Mouse (Mus musculus) liver, embryonic 11.5 days (tissue): ENCODE measurements around the gene Cd99l2. TPM values are rescaled to one million over a fixed set of nuclear protein-coding genes. Genes with fewer than 3 reads are reported as not detected.
"Not testable (repeated sequence)": the region's sequence is repeated elsewhere in the genome, so short reads cannot be mapped to it uniquely, and the experiment has no call there.

Experiments used
- ATAC-seq: fragments of 200-750 bp; cut with Nextera tagmentation; replicated peaks from 2 replicates; pipeline ENCODE4 v1.8.0; 2017; ENCODE audit warnings: moderate number of reproducible peaks, mild to moderate bottlenecking, moderate TSS enrichment, moderate library complexity; ENCODE audit not compliant: low FRiP score
- DNase-seq: peaks from one replicate; pipeline ENCODE4 v3.0.0-alpha.2; 2017; ENCODE audit warnings: low spot score
- H3K27ac ChIP-seq: fragments of 300-500 bp; sonication (generic); 2 replicates; pipeline ENCODE4 v1.5.1; 2014; ENCODE audit warnings: mild to moderate bottlenecking, low read depth, low read length, control low read depth
- H3K27me3 ChIP-seq: fragments of 300-500 bp; sonication (generic); replicated peaks from 2 replicates; pipeline ENCODE4 v1.6.1; 2014; ENCODE audit warnings: low read length, mixed read lengths; ENCODE audit not compliant: control insufficient read depth, insufficient read depth
- H3K36me3 ChIP-seq: fragments of 300-500 bp; sonication (generic); 2 replicates; pipeline ENCODE4 v1.6.1; 2014; ENCODE audit warnings: mild to moderate bottlenecking, low read length, moderate library complexity, mixed read lengths; ENCODE audit not compliant: control insufficient read depth, insufficient read depth
- H3K4me1 ChIP-seq: fragments of 300-500 bp; sonication (generic); replicated peaks from 2 replicates; pipeline ENCODE4 v1.6.1; 2014; ENCODE audit warnings: low read length, mixed read lengths; ENCODE audit not compliant: control insufficient read depth, insufficient read depth
- H3K4me2 ChIP-seq: fragments of 300-500 bp; sonication (generic); 2 replicates; pipeline ENCODE4 v1.6.1; 2014; ENCODE audit warnings: mild to moderate bottlenecking, control low read depth, moderate library complexity
- H3K4me3 ChIP-seq: fragments of 300-500 bp; sonication (generic); 2 replicates; pipeline ENCODE4 v1.5.1; 2014; ENCODE audit warnings: low read depth, low read length, control low read depth
- H3K9ac ChIP-seq: fragments of 300-500 bp; sonication (generic); 2 replicates; pipeline ENCODE4 v1.6.1; 2014; ENCODE audit warnings: low read depth, low read length, control low read depth
- H3K9me3 ChIP-seq: fragments of 300-500 bp; sonication (generic); 2 replicates; pipeline ENCODE4 v1.6.1; 2016; ENCODE audit warnings: low read length, inconsistent platforms, mixed read lengths; ENCODE audit not compliant: control insufficient read depth
- WGBS: fragments of 180-500 bp; shearing (Covaris S2); extraction: QIAGEN DNeasy Blood & Tissue Kit; methylation state at CpG from one replicate; pipeline ENCODE4 v1.1.7; 2014; 5-methylcytosine and 5-hydroxymethylcytosine counted together
- polyA plus RNA-seq: library from polyadenylated mRNA; unstranded; fragments of >200 nt; fragmentation: Nextera tagmentation; extraction: Ambion mirVana; gene quantifications from 2 replicates; pipeline ENCODE4 v1.2.1, GENCODE M21; 2014

The Cd99l2 gene
- polyA plus RNA-seq, 1 experiment from 2014 or later: 17.2 TPM

- peak; percentile 72 for ATAC-seq
- H3K27ac ChIP-seq: peak overlapping the region; percentile 48
- H3K9ac ChIP-seq: no peak overlapping the region
- H3K36me3 ChIP-seq: no peaks in the 10 kb centered on the region
- H3K9me3 ChIP-seq: no peaks in the 10 kb centered on the region
- DNase-seq: no peak
- peaks cover 8% of the 10 kb centered on the region; the same call in 1 of the 2 replicates for H3K4me1 ChIP-seq
- no peak overlapping the region for H3K4me2 ChIP-seq
- H3K4me3 ChIP-seq: no peak overlapping the region
- WGBS: 40% methylated on average over 3 of the region's 3 CpGs
- H3K27me3 ChIP-seq: no peaks in the 10 kb centered on the region
These were observed 33.1 kb upstream of the Cd99l2 start for GRCm38 (mm10) chrX:71525593-71526299.

- Histone ChIP-seq H3K4me3 (no peak overlapping the region), H3K9me3 (no peaks in the 10 kb centered on the region), H3K9ac (no peak overlapping the region), H3K4me1 (peaks cover 8% of the 10 kb centered on the region; the same call in 1 of the 2 replicates), H3K4me2 (no peak overlapping the region), H3K27me3 (no peaks in the 10 kb centered on the region), H3K36me3 (no peaks in the 10 kb centered on the region), H3K27ac (no peak overlapping the region)
- ATAC-seq: peak; percentile 68
- DNase-seq: no peak
- WGBS: 49% methylated on average over 2 of the region's 2 CpGs
These were observed 31.7 kb upstream of the Cd99l2 start for GRCm38 (mm10) chrX:71524310-71524709.

- Histone ChIP-seq H3K4me2 (no peak overlapping the region), H3K9ac (no peak overlapping the region), H3K27ac (no peak overlapping the region), H3K27me3 (no peaks in the 10 kb centered on the region), H3K4me3 (no peak overlapping the region), H3K4me1 (peaks cover 8% of the 10 kb centered on the region; the same call in 1 of the 2 replicates), H3K9me3 (no peaks in the 10 kb centered on the region), H3K36me3 (no peaks in the 10 kb centered on the region)
- WGBS: 78% methylated on average over 3 of the region's 3 CpGs
- ATAC-seq: 0 out of 2 replicates have a peak, but pooled peaks have one; percentile 43
- DNase-seq: no peak
These were observed 30.2 kb upstream of the Cd99l2 start for GRCm38 (mm10) chrX:71522889-71523288.

- H3K4me3 ChIP-seq: no peak overlapping the region
- no peaks in the 10 kb centered on the region for H3K36me3 ChIP-seq
- no peaks in the 10 kb centered on the region for H3K4me1 ChIP-seq
- no peaks in the 10 kb centered on the region for H3K27me3 ChIP-seq
- DNase-seq: no peak
- no peak overlapping the region for H3K9ac ChIP-seq
- no peaks in the 10 kb centered on the region for H3K9me3 ChIP-seq
- H3K27ac ChIP-seq: no peak overlapping the region
- peak; percentile 79 for ATAC-seq
- 67% methylated on average over 4 of the region's 4 CpGs for WGBS
- H3K4me2 ChIP-seq: no peak overlapping the region
These were observed 26.6 kb upstream of the Cd99l2 start for GRCm38 (mm10) chrX:71519252-71519651.

- H3K27ac ChIP-seq, ATAC-seq: not testable (repeated sequence)
These were observed 13.9 kb upstream of the Cd99l2 start for GRCm38 (mm10) chrX:71506591-71506990.

GRCm38 (mm10) chrX:71493279-71493656, 619 bp upstream of the Cd99l2 start:
- DNase-seq: peak; percentile 40
- H3K27ac ChIP-seq: peak overlapping the region; percentile 73; the same call in 1 of the 2 replicates
- peak; percentile 12; the same call in 1 of the 2 replicates for ATAC-seq
- no peaks in the 10 kb centered on the region for H3K36me3 ChIP-seq
- H3K9me3 ChIP-seq: no peaks in the 10 kb centered on the region
- H3K4me1 ChIP-seq: peaks cover 3% of the 10 kb centered on the region
- peak overlapping the region; percentile 77 for H3K9ac ChIP-seq
- peak overlapping the region; percentile 64 for H3K4me3 ChIP-seq
- peaks cover 7% of the 10 kb centered on the region for H3K27me3 ChIP-seq
- peak overlapping the region; percentile 76 for H3K4me2 ChIP-seq
- 14% methylated on average over 9 of the region's 9 CpGs for WGBS

More at GRCm38 (mm10) chrX:71506591-71506990, 13.9 kb upstream of the Cd99l2 start:
- not testable (repeated sequence) for H3K4me2 ChIP-seq, H3K36me3 ChIP-seq, H3K4me3 ChIP-seq, DNase-seq, H3K9me3 ChIP-seq, H3K9ac ChIP-seq, H3K27me3 ChIP-seq, H3K4me1 ChIP-seq
- WGBS: 77% methylated on average over 4 of the region's 4 CpGs

GRCm38 (mm10) chrX:71491931-71492633, 567 bp downstream of the Cd99l2 start:
- ATAC-seq (no peak), DNase-seq (no peak)
- peak overlapping the region; percentile 76 for H3K4me2 ChIP-seq
- WGBS: 20% methylated on average over 17 of the region's 17 CpGs
- H3K9me3 ChIP-seq: no peaks in the 10 kb centered on the region
- H3K27ac ChIP-seq: peak overlapping the region; percentile 73
- H3K27me3 ChIP-seq: peaks cover 4% of the 10 kb centered on the region
- peak overlapping the region; percentile 64 for H3K4me3 ChIP-seq
- peak overlapping the region; percentile 77 for H3K9ac ChIP-seq
- peaks cover 3% of the 10 kb centered on the region for H3K4me1 ChIP-seq
- H3K36me3 ChIP-seq: no peaks in the 10 kb centered on the region

GRCm38 (mm10) chrX:71489353-71489752, 3.3 kb downstream of the Cd99l2 start:
- Histone ChIP-seq H3K4me1 (peaks cover 3% of the 10 kb centered on the region), H3K9me3 (no peaks in the 10 kb centered on the region), H3K36me3 (no peaks in the 10 kb centered on the region), H3K4me3 (no peak overlapping the region), H3K9ac (no peak overlapping the region), H3K4me2 (no peak overlapping the region), H3K27ac (no peak overlapping the region), H3K27me3 (no peaks in the 10 kb centered on the region)
- WGBS: 81% methylated on average over 1 of the region's 1 CpGs
- ATAC-seq (no peak), DNase-seq (no peak)
